Mouse (Mus musculus): ENCODE measurements at regions not wholly inside any gene's neighbourhood (a gene's known extent, or its start where the extent isn't known, plus 50 kb on each side); places are given as distances from the start of the nearest gene placed in this dataset.

GRCm38 (mm10) chr2:56576588-56576987 is 547.2 kb downstream of the Nr4a2 start:
- DNase-seq (ENCODE audit: low spot score) = no peak

GRCm38 (mm10) chr2:56572757-56573156 is 551.0 kb downstream of the Nr4a2 start:
- DNase-seq (ENCODE audit: low spot score) = no peak

- no peak for DNase-seq (ENCODE audit: low spot score)
Observed at GRCm38 (mm10) chr2:56561321-56561720, 562.5 kb downstream of the Nr4a2 start.

GRCm38 (mm10) chr2:56552197-56552964 is 571.4 kb downstream of the Nr4a2 start:
- no peak for DNase-seq (ENCODE audit: low spot score)

- no peak for DNase-seq (ENCODE audit: low spot score)
Observed at GRCm38 (mm10) chr2:56550163-56550562, 573.6 kb downstream of the Nr4a2 start.

GRCm38 (mm10) chr2:56540714-56541113 is 583.1 kb downstream of the Nr4a2 start:
- peak; percentile 4 for DNase-seq (ENCODE audit: low spot score)

- no peak for DNase-seq (ENCODE audit: low spot score)
Observed at GRCm38 (mm10) chr2:56539828-56540227, 584.0 kb downstream of the Nr4a2 start.

- DNase-seq (ENCODE audit: low spot score) = no peak
Observed at GRCm38 (mm10) chr2:56519428-56519827, 604.4 kb downstream of the Nr4a2 start.

Data from embryo, embryonic 10 days (tissue).